Mouse (Mus musculus): ENCODE measurements at regions not wholly inside any gene's neighbourhood (a gene's known extent, or its start where the extent isn't known, plus 50 kb on each side); places are given as distances from the start of the nearest gene placed in this dataset.

DNA sequence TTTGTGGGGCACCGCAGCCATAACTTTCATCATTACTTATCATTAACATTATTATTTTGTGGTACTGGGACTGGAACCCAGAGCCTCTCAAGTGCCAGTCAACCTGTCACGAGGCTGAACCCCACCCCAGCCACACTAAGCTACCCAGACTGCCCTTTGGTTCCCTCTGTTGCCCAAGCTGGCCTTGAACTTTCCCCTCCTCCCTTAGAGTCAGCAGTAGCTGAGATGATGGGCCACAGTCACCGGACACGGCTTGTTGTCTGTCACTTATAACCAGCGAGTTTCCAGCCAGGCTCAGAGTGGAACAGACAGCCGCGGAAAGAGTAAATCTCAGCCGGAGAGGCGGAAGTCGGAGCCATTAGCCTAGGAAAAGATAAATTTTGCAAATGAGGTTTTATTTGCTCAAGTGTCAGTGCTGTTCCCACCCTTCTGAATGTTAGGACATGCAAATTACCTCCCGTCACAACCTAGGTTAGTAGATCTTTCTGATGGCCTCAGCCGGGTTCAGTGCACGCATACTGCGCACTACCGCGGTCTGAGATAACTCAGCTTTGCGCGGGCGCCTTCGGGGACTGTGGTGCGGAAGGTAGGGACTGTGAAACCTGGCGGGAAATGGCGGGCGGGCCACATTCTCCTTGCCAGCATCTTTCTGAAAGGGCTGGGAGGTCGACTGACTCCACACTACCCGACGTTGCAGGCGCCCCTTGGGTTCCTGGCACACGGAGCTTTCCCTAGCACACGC is 152.7 kb downstream of the Bmp7 start:
- TF ChIP-seq GATA1 (IDR thresholded peaks at IDR 0.05; ENCODE audit: low read length) (no peak), TAL1 (IDR thresholded peaks at IDR 0.05; ENCODE audit: low read length) (no peak)
